Mouse (Mus musculus) retina, postnatal 7 days (tissue): ENCODE results near the gene Gse1.

Experiments used
- DNase-seq: peaks from one replicate; pipeline ENCODE4 v3.0.0-alpha.2; 2012; ENCODE audit warnings: low read depth, low spot score

Gene Gse1

DNA sequence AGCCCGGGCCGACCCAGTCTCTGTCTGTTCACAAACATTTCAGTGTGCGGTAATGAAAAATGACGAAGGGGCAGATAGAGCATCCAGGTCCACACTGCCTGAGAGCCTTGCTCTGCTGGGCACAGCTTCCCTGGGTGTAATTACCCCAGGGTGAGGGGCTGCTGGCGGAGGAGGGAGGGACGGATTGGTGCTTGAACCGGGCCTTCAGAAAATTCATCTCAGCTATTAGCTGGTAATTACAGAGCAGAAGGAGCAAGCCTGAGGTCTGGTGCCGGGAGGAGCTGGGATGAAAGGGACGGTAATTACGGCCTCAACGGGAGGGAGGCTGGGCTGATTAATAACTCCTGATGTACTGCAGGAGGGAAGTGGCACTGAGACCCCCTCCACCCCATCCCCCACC lies 321.7 kb downstream of the Gse1 start:
- no peak for DNase-seq

DNA sequence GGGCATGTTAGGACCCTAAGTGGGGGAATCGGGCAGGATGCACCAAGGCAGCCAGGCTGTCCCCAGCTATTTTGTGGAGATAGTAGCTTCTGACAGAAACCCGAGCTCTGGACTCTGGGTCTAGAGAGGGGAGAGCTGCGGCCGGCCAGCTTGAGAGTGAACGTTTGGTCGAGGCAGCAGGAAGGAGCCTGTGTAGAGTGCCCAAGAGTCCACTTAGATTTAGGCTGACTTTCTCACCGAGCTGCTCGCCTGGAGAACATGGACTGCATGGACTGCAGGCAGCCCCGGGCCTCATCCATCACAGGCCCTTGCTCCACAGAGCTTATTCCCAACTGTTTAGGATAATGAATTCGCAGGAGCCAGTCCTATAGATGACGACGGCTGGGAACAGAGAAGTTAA lies 322.2 kb downstream of the Gse1 start:
- DNase-seq, result no peak

GRCm38 (mm10) chr8:120550937-120551676 lies 322.9 kb downstream of the Gse1 start:
- DNase-seq, result no peak

DNA sequence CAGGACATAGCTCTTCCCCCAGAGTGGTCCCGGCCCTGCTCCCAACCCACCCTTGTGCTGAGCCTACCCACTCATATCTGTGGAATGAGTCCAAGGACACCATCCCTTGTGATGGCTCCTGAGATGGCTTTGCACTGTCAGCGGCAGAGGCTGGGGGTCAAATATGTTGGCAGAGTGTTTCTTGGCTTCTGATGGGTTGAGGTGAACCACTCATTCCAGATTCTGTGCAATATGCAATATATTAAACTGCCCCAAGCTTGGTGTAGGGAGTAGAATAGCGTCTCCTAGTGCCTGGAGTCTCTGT lies 323.4 kb downstream of the Gse1 start:
- DNase-seq, result no peak

- DNase-seq, result no peak
Observed at GRCm38 (mm10) chr8:120552509-120552908, 324.3 kb downstream of the Gse1 start.

DNA sequence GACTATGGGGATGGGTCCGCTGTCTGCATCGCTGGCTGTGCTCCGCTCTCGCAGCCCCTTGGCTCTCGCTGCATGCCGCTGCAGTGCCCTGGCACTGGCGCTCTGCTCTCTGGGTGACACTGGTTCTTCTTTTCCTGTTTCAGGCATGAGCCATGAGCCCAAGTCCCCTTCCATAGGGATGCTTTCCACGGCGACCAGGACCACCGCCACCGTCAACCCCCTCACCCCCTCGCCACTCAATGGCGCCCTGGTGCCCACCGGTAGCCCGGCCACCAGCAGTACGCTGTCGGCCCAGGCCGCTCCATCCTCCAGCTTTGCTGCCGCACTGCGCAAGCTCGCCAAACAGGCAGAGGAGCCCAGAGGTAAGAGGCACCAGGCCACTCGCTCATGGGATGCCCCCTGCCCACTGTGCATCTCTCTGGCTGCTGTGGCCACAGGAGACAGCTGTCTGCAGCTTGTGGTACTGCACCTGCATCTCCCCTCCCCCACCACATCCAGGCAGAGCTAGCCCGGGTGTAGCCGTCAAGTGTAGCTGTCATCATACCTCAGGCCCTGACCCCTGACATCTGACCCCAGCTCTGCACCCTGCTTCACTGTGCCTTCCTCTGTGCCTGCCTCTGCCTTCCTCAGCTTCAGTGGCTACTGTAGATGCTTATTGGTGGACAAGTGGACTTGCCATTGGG lies 325.3 kb downstream of the Gse1 start:
- DNase-seq, result no peak

DNA sequence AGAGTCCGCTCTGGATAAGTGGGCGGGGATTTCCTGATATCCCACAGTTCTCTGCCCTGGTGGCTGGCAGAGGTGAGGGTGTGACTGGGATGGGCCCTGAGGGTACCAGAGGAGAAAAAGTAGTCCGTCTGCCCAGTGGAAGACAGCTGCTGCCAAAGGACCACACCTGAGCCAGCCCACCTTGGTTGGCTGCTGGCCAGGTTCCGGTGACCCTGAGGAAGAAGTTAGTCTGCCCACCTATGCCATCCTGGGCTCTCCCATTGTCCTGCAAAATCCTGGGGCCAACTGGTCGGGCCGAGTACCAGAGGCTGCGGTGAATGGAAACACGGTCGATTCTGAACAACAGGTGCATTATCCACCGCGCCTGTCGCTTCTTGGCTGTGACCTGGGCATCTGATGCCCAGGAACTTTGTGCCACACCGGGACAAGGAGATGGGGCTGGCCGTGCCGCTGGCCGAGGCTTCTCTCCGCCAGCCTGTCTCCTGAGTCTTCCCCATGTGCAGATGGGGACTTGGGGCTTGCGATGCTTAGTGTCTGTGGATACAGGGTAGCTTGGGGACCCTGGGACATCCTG lies 326.3 kb downstream of the Gse1 start:
- DNase-seq, result no peak

DNA sequence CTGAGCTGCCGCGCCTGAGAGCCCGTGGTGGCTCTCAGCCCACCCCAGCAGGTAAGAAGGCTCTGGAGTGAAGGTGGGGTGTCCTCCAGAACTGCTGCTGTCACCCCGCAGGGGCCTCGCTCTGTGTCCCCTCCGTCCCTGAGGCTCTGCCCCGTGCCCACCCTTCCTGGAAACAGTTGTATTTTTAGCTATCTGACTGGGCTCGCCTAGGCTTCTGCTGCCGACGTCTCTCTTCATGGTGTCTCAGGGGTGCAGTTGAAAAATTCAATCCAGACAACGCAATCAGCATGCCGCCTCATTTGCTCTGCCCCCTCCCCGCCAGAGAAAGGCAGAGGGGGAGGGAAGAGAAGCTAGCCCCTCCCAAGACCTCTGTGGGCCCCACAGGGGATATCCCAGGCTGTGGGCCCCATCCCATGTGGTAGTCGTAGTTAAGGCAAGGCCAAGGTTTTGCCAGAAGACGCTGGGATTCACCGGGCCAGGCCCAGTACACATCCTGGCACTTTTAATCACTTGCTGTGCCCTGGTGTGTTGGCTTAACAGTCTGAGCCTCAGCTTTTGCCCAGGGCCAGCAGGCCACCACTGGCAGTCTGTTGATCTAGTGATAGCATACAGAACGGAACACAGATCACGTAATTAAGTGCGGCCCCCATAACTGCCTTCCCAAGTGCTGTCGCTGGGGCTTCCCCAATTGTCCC lies 328.1 kb downstream of the Gse1 start:
- DNase-seq, result no peak

GRCm38 (mm10) chr8:120557170-120557965 lies 329.1 kb downstream of the Gse1 start:
- peak; percentile 61 for DNase-seq

GRCm38 (mm10) chr8:120558162-120558561 lies 329.9 kb downstream of the Gse1 start:
- DNase-seq, result no peak

- DNase-seq, result no peak
Observed at GRCm38 (mm10) chr8:120559654-120560053, 331.4 kb downstream of the Gse1 start.

DNA sequence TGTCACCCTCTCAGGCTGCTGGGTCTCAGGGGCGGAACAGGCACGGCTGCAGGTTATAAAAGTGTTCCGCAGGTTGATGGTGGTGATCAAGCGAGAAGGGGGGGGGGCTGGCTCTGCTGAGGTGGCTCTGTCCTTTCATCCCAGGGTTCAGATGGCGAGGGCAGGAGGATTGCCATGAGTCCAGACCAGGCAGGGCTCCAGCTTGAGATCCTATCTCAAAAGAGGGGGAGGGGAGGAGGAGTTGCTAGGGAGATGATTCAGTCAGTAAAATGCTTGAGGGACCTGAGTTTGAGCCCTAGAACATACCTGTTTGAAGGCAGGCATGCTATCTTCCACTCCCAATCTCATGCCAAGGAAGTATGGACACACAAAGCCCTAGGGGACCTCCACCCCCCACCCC lies 332.3 kb downstream of the Gse1 start:
- DNase-seq, result no peak

DNA sequence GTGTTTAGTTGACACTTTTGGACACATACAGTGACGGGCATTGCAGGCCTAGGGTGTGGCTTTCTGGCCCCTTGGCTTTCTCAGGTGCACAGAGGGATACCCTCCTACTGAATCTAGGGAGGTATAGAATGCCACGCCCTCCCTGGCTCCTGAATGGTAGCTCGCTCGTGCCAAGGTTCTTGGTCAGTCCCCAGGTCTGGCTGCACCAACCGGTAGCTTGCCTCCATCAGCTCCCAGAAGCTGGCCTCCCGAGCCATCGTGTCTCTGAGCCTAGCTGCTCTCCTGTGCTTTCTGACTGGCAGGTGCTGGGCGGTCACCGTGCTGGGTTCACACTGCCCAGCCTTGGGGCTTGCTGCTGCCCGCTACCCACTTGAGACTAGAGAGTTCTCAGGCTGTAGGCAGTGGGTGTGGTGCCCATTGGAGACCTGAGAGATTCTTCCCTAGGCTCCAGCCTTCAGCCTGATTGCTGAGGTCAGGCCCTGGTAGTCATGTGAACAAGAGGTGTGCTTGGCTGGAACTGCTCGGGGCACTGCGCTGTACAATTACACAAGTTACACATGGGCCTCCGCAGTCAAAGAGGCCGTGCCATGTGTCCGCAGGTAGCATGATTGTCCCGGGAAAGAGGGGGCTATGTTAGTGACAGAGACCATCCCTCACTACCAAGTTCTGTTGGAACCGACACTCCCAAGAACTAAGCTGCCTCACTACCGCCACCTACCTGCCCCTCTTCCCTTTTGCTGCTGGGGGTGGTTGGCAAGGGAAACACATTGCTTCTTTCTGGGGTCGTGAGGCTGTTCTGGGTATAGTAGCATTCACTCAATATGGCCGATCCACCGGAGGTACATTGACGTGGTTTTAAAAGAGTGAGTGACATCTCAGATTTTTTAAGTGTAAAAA lies 333.5 kb downstream of the Gse1 start:
- no peak for DNase-seq

DNA sequence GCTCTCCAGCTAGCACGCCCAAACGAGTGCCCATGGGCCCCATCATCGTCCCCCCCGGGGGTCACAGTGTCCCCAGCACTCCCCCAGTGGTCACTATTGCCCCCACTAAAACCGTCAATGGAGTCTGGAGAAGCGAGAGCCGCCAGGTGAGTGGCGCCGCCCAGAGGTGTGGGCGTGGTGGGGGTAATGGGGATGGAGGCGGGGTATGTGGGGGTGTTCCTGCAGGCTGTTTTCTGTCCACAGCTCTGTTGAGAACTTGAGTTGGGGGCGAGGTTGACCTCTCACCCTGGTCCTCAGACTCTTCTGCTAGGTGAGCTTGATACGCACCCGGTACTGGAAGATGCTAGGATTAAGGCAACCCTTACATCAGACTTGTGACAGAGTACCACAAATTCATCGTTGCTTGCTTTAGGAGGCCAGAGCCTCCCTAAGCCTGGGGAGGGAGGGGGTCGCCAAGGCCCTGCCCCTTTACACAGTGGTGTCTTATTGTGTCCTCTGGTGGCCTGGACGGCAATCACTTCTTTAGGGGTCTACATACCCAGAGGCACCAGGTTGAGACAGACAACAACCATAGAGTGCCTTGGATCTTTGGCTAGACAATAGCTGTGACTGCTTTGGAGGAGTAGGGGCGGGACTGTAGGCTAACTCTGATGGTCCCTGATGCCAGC lies 334.6 kb downstream of the Gse1 start:
- no peak for DNase-seq

DNA sequence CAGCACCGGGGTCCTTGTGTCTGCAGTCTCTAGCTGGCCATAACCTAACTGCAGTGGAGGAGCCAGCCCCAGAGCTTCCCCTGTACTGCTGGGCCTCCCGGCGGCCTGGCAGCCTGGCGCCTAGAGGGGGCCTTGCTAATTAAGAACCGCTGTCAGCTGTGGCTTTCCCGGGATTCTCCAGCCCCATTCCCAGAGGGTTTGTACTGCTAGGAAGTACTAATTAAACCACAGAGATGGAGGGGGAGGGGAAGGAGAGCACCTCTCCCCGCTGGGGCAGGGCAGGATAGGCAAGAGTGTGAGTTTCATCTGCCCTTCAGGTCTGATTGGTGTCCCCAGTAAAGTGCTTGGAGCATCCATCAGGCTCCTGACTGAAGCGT lies 335.1 kb downstream of the Gse1 start:
- no peak for DNase-seq

DNA sequence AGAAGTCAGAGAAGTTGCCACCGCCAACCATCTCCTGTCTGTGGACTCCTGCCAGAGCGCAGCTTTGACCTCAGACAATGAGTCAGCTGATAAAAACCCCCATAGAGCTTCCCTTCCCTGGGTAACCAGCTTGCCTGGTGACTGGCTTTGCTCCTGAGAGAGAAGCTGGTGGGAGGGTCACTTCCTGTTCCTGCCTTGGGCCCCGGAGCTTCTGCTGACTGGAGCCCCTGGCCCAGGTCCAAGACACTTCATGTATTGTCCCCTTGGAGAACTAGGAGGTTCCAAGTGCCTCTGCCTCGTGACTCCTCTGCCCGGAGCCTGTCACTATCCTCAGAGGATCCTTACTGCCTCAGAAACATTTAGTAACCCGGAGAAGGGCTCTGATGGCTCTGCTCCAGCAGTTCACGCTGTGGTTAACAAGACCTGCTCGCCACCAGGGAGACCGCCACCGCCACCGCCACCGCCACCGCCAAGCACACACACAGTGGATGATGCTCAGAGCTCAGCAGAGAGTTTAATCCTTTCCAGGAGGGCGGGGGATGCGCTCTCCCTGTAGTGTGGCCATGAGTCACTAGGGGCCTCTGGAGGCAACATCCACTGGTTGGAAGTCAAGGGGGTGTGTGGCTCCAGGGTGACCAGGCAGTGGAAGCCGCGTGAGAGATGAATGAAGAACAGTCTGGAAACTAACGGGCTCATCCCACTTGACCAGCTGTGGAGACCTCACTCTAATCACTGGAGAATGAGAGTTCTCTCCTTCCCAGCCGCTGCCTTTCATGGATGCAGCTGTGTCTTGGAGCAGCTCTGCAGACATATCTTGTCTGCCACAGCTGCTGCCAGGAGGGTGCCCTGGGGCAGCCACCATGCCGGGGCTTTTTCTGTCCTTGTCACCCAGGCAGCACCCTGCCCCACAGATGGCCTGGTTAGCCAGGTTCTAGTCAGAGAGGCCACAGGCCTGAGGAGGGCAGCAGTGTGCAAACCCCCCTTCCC lies 335.9 kb downstream of the Gse1 start:
- DNase-seq, result peak; percentile 83

GRCm38 (mm10) chr8:120565151-120565711 lies 337.0 kb downstream of the Gse1 start:
- no peak for DNase-seq

GRCm38 (mm10) chr8:120566681-120567080 lies 338.4 kb downstream of the Gse1 start:
- DNase-seq, result no peak

DNA sequence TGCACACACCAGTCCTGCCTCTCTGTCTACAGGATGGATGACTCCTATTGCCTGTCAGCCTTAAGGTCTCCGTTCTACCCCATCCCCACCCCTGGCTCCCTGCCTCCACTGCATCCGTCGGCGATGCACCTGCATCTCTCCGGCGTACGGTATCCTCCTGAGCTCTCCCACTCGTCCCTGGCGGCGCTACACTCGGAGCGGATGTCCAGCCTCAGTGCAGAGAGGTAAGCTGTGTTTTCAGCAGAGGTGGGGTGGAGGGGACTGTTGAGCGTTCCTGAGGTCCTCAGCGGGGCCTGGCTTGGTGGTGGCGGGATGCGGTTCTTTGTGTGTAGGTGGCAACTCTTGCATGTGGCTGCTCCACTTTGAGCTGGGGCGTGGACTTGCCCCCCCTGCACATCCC lies 339.5 kb downstream of the Gse1 start:
- no peak for DNase-seq
